Mouse (Mus musculus) left cerebral cortex, postnatal 10 days (tissue): ENCODE data around the gene Rdh11. TPM values are rescaled to one million over a fixed set of nuclear protein-coding genes. Genes with fewer than 3 reads are reported as not detected.

Experiments
- DNase-seq, 2 experiments: peaks; one replicate each; pipeline ENCODE4 v3.0.0; 2021 to 2022; ENCODE audit warnings: low spot score in 2 of 2, mixed read lengths in 1 of 2; ENCODE audit errors: extremely low spot score in 1 of 2
- intact Hi-C: fragments of 180-260 bp; cut with DNase I; formaldehyde crosslinking; loops from one replicate; pipeline ENCODE4 v1.15.1; 2025
- total RNA-seq, 2 experiments: library from RNA; stranded (reverse); gene quantifications; 2 replicates each; pipeline ENCODE4 v1.2.3; 2021

Gene Rdh11
- total RNA-seq, 2 experiments from 2014 or later = 32.1 to 34.3 TPM

- no peak for DNase-seq
- intact Hi-C loops = no loop called here
These were observed 42.4 kb downstream of the Rdh11 start for GRCm38 (mm10) chr12:79149653-79150052.

GRCm38 (mm10) chr12:79141384-79141783 is 50.7 kb downstream of the Rdh11 start:
- no peak for DNase-seq
- intact Hi-C loops = no loop called here

- no peak for DNase-seq
- intact Hi-C loops = no loop called here
These were observed 51.3 kb downstream of the Rdh11 start for GRCm38 (mm10) chr12:79140811-79141210.

GRCm38 (mm10) chr12:79139417-79139816 is 52.7 kb downstream of the Rdh11 start:
- intact Hi-C loops = no loop called here
- no peak for DNase-seq

- intact Hi-C loops = no loop called here
- no peak for DNase-seq
These were observed 53.1 kb downstream of the Rdh11 start for GRCm38 (mm10) chr12:79138999-79139398.

- no peak for DNase-seq
- intact Hi-C loops = no loop called here
These were observed 55.1 kb downstream of the Rdh11 start for GRCm38 (mm10) chr12:79136949-79137348.

- intact Hi-C loops = no loop called here
- no peak for DNase-seq
These were observed 57.0 kb downstream of the Rdh11 start for GRCm38 (mm10) chr12:79135105-79135504.

- intact Hi-C loops = no loop called here
- no peak for DNase-seq
These were observed 57.4 kb downstream of the Rdh11 start for GRCm38 (mm10) chr12:79134676-79135075.

- DNase-seq = no peak
- intact Hi-C loops = no loop called here
These were observed 60.2 kb downstream of the Rdh11 start for GRCm38 (mm10) chr12:79131706-79132460.

- intact Hi-C loops = no loop called here
These were observed 60.9 kb downstream of the Rdh11 start for GRCm38 (mm10) chr12:79131178-79131675.

GRCm38 (mm10) chr12:79130299-79131177 is 61.6 kb downstream of the Rdh11 start, which contains the start of gene Arg2:
Gene Arg2, plus strand, starts transcription at chr12:79130777.
- intact Hi-C loops = no loop called here
- peak; percentile 60 to 78 for DNase-seq

More at GRCm38 (mm10) chr12:79131178-79131675, 60.9 kb downstream of the Rdh11 start:
- DNase-seq = no peak

Other genes with a start within 250 kb of the Rdh11 start
- 100 to 1,000 TPM; 105 to 109 TPM for gene Tmem229b, start 184.7 kb downstream of the Rdh11 start, total RNA-seq
- 1 to 10 TPM; 3.2 to 3.3 TPM for gene Plekhh1, start 163.1 kb downstream of the Rdh11 start, total RNA-seq
- 10 to 100 TPM in 1 of 2 experiments, 1 to 10 TPM in 1; 9.0 to 10.8 TPM for gene Pigh, start 102.6 kb downstream of the Rdh11 start, total RNA-seq
- gene Arg2, start 61.5 kb downstream of the Rdh11 start, total RNA-seq = 10 to 100 TPM; 10.0 to 10.3 TPM
- gene Vti1b, start 19.6 kb downstream of the Rdh11 start, total RNA-seq = 100 to 1,000 TPM; 186 to 187 TPM
- gene Rdh12, start 16.6 kb upstream of the Rdh11 start, total RNA-seq = 1 to 10 TPM in 1 of 2 experiments, under 1 TPM in 1; 0.86 to 1.5 TPM
- gene Zfyve26, start 104.0 kb upstream of the Rdh11 start, total RNA-seq = 10 to 100 TPM; 22.2 to 22.7 TPM
- under 1 TPM; 0.43 to 0.71 TPM for gene Rad51b, start 105.0 kb upstream of the Rdh11 start, total RNA-seq